19 mouse cellular contexts compared by ENCODE assay signal in genomic region chr10:94706695-94707094, GRCm38 (mm10). TPM values are rescaled to one million over a fixed set of nuclear protein-coding genes. Genes with fewer than 3 reads are reported as not detected.
DNase-seq lines count a peak whose midpoint lies in the region; ATAC-seq and TF ChIP-seq lines count a peak whose summit lies in the region.
"Had no signal": no experiment of that assay in that cellular context is flagged by ENCODE, and none has a peak within 500 bp of the region (broad histone marks: within the 10 kb centered on the region; RNA-seq: fewer than 3 reads in every experiment).

No protein-coding gene starts in this region.

- no peaks in the 10 kb centered on the region for H3K9me3 ChIP-seq in heart, embryonic 10.5 days
- H3K9me3 ChIP-seq in G1E (replicated peaks): no peaks in the 10 kb centered on the region; the same call in 1 of the 2 replicates
- H3K9me3 ChIP-seq in megakaryocyte, embryonic 14.5 days: peaks cover 6% of the 10 kb centered on the region; the same call in 1 of the 2 replicates
- H3K9me3 ChIP-seq in hindbrain, embryonic 12.5 days (replicated peaks): 0 out of 2 replicates have a peak, but pooled peaks cover 4% of the 10 kb centered on the region
- H3K9me3 ChIP-seq in hindbrain, embryonic 11.5 days (ENCODE audit: control insufficient read depth, low read length): no peaks in the 10 kb centered on the region
- H3K9me3 ChIP-seq: limb, embryonic 15.5 days had no signal

- H3K4me3 ChIP-seq in heart, embryonic 10.5 days: no peak overlapping the region
- H3K4me3 ChIP-seq in G1E (ENCODE audit: low read depth, low read length): no peak overlapping the region
- peak overlapping the region; percentile 50 for H3K4me3 ChIP-seq in megakaryocyte, embryonic 14.5 days (replicated peaks)
- H3K4me3 ChIP-seq in hindbrain, embryonic 12.5 days: no peak overlapping the region
- no peak overlapping the region for H3K4me3 ChIP-seq in hindbrain, embryonic 11.5 days (ENCODE audit: low read depth, low read length)
- H3K4me3 ChIP-seq: forebrain, embryonic 10.5 days; limb, embryonic 15.5 days; midbrain, embryonic 10.5 days; neural tube, embryonic 13.5 days had no signal

- WGBS in heart, embryonic 10.5 days: 87% methylated on average over 2 of the region's 2 CpGs
- 100% methylated on average over 2 of the region's 2 CpGs for WGBS in hindbrain, embryonic 12.5 days
- WGBS in hindbrain, embryonic 11.5 days: 95% methylated on average over 2 of the region's 2 CpGs

- H3K4me1 ChIP-seq in heart, embryonic 10.5 days: no peaks in the 10 kb centered on the region
- H3K4me1 ChIP-seq in G1E (ENCODE audit: insufficient read depth, low read depth, low read length): peaks cover 25% of the 10 kb centered on the region
- H3K4me1 ChIP-seq in megakaryocyte, embryonic 14.5 days: peaks cover 45% of the 10 kb centered on the region
- 0 out of 2 replicates have a peak, but pooled peaks cover 3% of the 10 kb centered on the region for H3K4me1 ChIP-seq in hindbrain, embryonic 12.5 days
- H3K4me1 ChIP-seq in hindbrain, embryonic 11.5 days (replicated peaks; ENCODE audit: control insufficient read depth, insufficient read depth, low read length): no peaks in the 10 kb centered on the region
- H3K4me1 ChIP-seq: midbrain, embryonic 10.5 days had no signal

- TF ChIP-seq CTCF in G1E (IDR thresholded peaks at IDR 0.05; ENCODE audit: low read depth, low read length): no peak

- DNase-seq in heart, embryonic 10.5 days (ENCODE audit: low spot score): peak; percentile 77
- DNase-seq in heart, postnatal 36 days: no peak
- DNase-seq in G1E (ENCODE audit: low spot score): no peak
- DNase-seq in left cerebral cortex, postnatal 4 days: no peak
- DNase-seq in hindbrain, embryonic 11.5 days (ENCODE audit: low spot score): no peak
- DNase-seq: adrenal gland, postnatal 14 days; cerebellum, adult 2 months; gastrocnemius, postnatal 25 days; kidney, adult 8-10 months; kidney, postnatal 4 days; lung, postnatal 10 days; thymus, postnatal 36 days had no signal

- ATAC-seq in G1E (ENCODE audit: extremely low read depth, insufficient number of reproducible peaks, low FRiP score, poor library complexity, severe bottlenecking): peak; percentile 34; the same call in 1 of the 2 replicates
- ATAC-seq in granulocyte monocyte progenitor cell, adult 5-6 weeks (replicated peaks; ENCODE audit: poor library complexity, severe bottlenecking): peak; percentile 48
- ATAC-seq in hindbrain, embryonic 12.5 days (ENCODE audit: low FRiP score): no peak
- ATAC-seq in hindbrain, embryonic 11.5 days (ENCODE audit: low FRiP score): no peak

- peak overlapping the region; percentile 33; the same call in 1 of the 2 replicates for H3K27ac ChIP-seq in heart, embryonic 10.5 days
- H3K27ac ChIP-seq in hindbrain, embryonic 12.5 days: no peak overlapping the region
- no peak overlapping the region for H3K27ac ChIP-seq in hindbrain, embryonic 11.5 days (ENCODE audit: low read depth, low read length)
- H3K27ac ChIP-seq: forebrain, embryonic 10.5 days; limb, embryonic 15.5 days; midbrain, embryonic 10.5 days; neural tube, embryonic 13.5 days had no signal

- H3K9ac ChIP-seq in hindbrain, embryonic 12.5 days: no peak overlapping the region
- H3K9ac ChIP-seq in hindbrain, embryonic 11.5 days (ENCODE audit: low read depth, low read length): no peak overlapping the region
- H3K9ac ChIP-seq: limb, embryonic 15.5 days; neural tube, embryonic 13.5 days had no signal

- intact Hi-C loops in heart, postnatal 36 days (cut with DNase I): no loop called here
- intact Hi-C loops in left cerebral cortex, postnatal 4 days (cut with DNase I): no loop called here

- no peak overlapping the region for H3K4me2 ChIP-seq in hindbrain, embryonic 12.5 days (replicated peaks)
- H3K4me2 ChIP-seq in hindbrain, embryonic 11.5 days (replicated peaks; ENCODE audit: low read depth, low read length): no peak overlapping the region
- H3K4me2 ChIP-seq: limb, embryonic 15.5 days; neural tube, embryonic 13.5 days had no signal

- H3K36me3 ChIP-seq in heart, embryonic 10.5 days: no peaks in the 10 kb centered on the region
- peaks cover 3% of the 10 kb centered on the region for H3K36me3 ChIP-seq in G1E (replicated peaks)
- peaks cover 20% of the 10 kb centered on the region for H3K36me3 ChIP-seq in megakaryocyte, embryonic 14.5 days (replicated peaks; ENCODE audit: low read length)
- no peaks in the 10 kb centered on the region for H3K36me3 ChIP-seq in hindbrain, embryonic 12.5 days
- no peaks in the 10 kb centered on the region for H3K36me3 ChIP-seq in hindbrain, embryonic 11.5 days (ENCODE audit: control insufficient read depth, insufficient read depth, low read length)
- H3K36me3 ChIP-seq: limb, embryonic 15.5 days; neural tube, embryonic 13.5 days had no signal

- H3K27me3 ChIP-seq in heart, embryonic 10.5 days (ENCODE audit: insufficient read depth, poor library complexity, severe bottlenecking): no peaks in the 10 kb centered on the region
- H3K27me3 ChIP-seq in G1E (ENCODE audit: insufficient read depth, low read length): no peaks in the 10 kb centered on the region
- no peaks in the 10 kb centered on the region for H3K27me3 ChIP-seq in megakaryocyte, embryonic 14.5 days (replicated peaks)
- H3K27me3 ChIP-seq in hindbrain, embryonic 12.5 days: no peaks in the 10 kb centered on the region
- H3K27me3 ChIP-seq in hindbrain, embryonic 11.5 days (ENCODE audit: control insufficient read depth, insufficient read depth, low read length): no peaks in the 10 kb centered on the region
- H3K27me3 ChIP-seq: limb, embryonic 15.5 days; neural tube, embryonic 13.5 days had no signal

RNA-seq across cellular contexts. Expression of gene Cep83, which starts 18.2 kb away (rescaled TPM):
- 18.1 and 19.6 TPM in 2 replicates for polyA plus RNA-seq in heart, embryonic 10.5 days (2016; fragmentation: Nextera tagmentation; extraction: Ambion mirVana)
- 10 to 100 TPM; 21.5 to 24.0 TPM for total RNA-seq in heart, postnatal 36 days (2021)
- total RNA-seq in G1E (2014; fragmentation: Nextera tagmentation): 33.0 and 39.0 TPM in 2 replicates
- total RNA-seq in G1E (2017): 34.9 and 37.9 TPM in 2 replicates
- 9.2 and 10.0 TPM in 2 replicates for polyA plus RNA-seq in G1E (2012)
- total RNA-seq in granulocyte monocyte progenitor cell, adult 5-6 weeks (2014; fragmentation: Nextera tagmentation): 56.5 and 57.9 TPM in 2 replicates
- total RNA-seq in granulocyte monocyte progenitor cell, adult 5-6 weeks (2017): 81.0 and 89.1 TPM in 2 replicates
- polyA plus RNA-seq in megakaryocyte, embryonic 14.5 days (2012; ENCODE audit: insufficient read depth, low replicate concordance): 1.5 and 7.8 TPM in 2 replicates
- 27.2 and 29.0 TPM in 2 replicates for polyA plus RNA-seq in hindbrain, embryonic 12.5 days (2016; fragmentation: Nextera tagmentation; extraction: Ambion mirVana)
- 10 to 100 TPM; 29.7 to 31.8 TPM for total RNA-seq in left cerebral cortex, postnatal 4 days (2021)
- 23.1 and 26.8 TPM in 2 replicates for polyA plus RNA-seq in hindbrain, embryonic 11.5 days (2014; fragmentation: Nextera tagmentation; extraction: Ambion mirVana)

Comparison
In these comparisons a context has a peak if more than half of its experiments do, and no peak if none do; other contexts are left out.
1. ATAC-seq: peak in G1E (single experiment) and granulocyte monocyte progenitor cell, adult 5-6 weeks (single experiment); none in hindbrain, embryonic 12.5 days (single experiment) and hindbrain, embryonic 11.5 days (single experiment).